Mouse (Mus musculus): ENCODE results near the gene Slc25a28. TPM values are rescaled to one million over a fixed set of nuclear protein-coding genes. Genes with fewer than 3 reads are reported as not detected.

The Slc25a28 gene
- total RNA-seq, 1 experiment, result 54.8 TPM

- Histone ChIP-seq H3K4me3 (ENCODE audit: insufficient read depth in 1 of 2, low read depth in 1 of 2, low read length in 2 of 2, poor library complexity in 1 of 2, severe bottlenecking in 1 of 2) (peak overlapping the region; percentile 23 to 41; a peak in 3 of 4 replicates), H3K9me3 (ENCODE audit: control insufficient read depth, insufficient read depth, low read depth, low read length) (no peaks in the 10 kb centered on the region), H3K4me1 (ENCODE audit: control insufficient read depth in 2 of 2, insufficient read depth in 2 of 2, low read length in 2 of 2, poor library complexity in 1 of 2) (peaks cover 0 to 8% of the 10 kb centered on the region in 2 experiments; a peak in 1 of 4 replicates), H3K9ac (ENCODE audit: insufficient read depth, low read depth, low read length, poor library complexity, severe bottlenecking) (no peak overlapping the region), H3K27ac (ENCODE audit: insufficient read depth, low read depth, low read length, poor library complexity, severe bottlenecking) (no peak overlapping the region), H3K36me3 (ENCODE audit: control insufficient read depth, insufficient read depth, low read length, poor library complexity, severe bottlenecking) (no peaks in the 10 kb centered on the region)
- in situ Hi-C loops (cut with MboI; ENCODE audit: low sequenced_read_pairs in 2 of 2, unreplicated experiment in 2 of 2), result loop anchor here in 1 of 2 experiments (25.0 kb wide), 2 partner anchors 1546 to 1621 kb away; partner anchors contain the start of genes Lbx1 and Tlx1
- TF ChIP-seq ZNF384 (IDR thresholded peaks at IDR 0.05; ENCODE audit: low read depth, low read length), result no peak
- TF ChIP-seq CHD2 (IDR thresholded peaks at IDR 0.05; ENCODE audit: low read depth, low read length), result no peak
- no peak for TF ChIP-seq ZC3H11A (IDR thresholded peaks at IDR 0.05; ENCODE audit: borderline replicate concordance, low read depth, low read length)
- no peak for TF ChIP-seq MAFK (IDR thresholded peaks at IDR 0.05; ENCODE audit: insufficient read depth, low read depth, low read length)
- TF ChIP-seq HCFC1 (IDR thresholded peaks at IDR 0.05; ENCODE audit: borderline replicate concordance, insufficient read depth, low read length), result 0 out of 2 replicates have a peak, but pooled peaks have one; percentile 24
- no peak for DNase-seq (ENCODE audit: low read depth, low spot score)
Measured at GRCm38 (mm10) chr19:43616415-43616861, 58.2 kb downstream of the Slc25a28 start.

GRCm38 (mm10) chr19:43615571-43616414, 58.9 kb downstream of the Slc25a28 start:
- Histone ChIP-seq H3K9ac (ENCODE audit: insufficient read depth, low read depth, low read length, poor library complexity, severe bottlenecking) (no peak overlapping the region), H3K9me3 (ENCODE audit: control insufficient read depth, insufficient read depth, low read depth, low read length) (no peaks in the 10 kb centered on the region), H3K4me3 (ENCODE audit: insufficient read depth in 1 of 2, low read depth in 1 of 2, low read length in 2 of 2, poor library complexity in 1 of 2, severe bottlenecking in 1 of 2) (peak overlapping the region; percentile 23 to 41; a peak in 3 of 4 replicates), H3K4me1 (ENCODE audit: control insufficient read depth in 2 of 2, insufficient read depth in 2 of 2, low read length in 2 of 2, poor library complexity in 1 of 2) (peaks cover 0 to 8% of the 10 kb centered on the region in 2 experiments; a peak in 1 of 4 replicates), H3K27ac (ENCODE audit: insufficient read depth, low read depth, low read length, poor library complexity, severe bottlenecking) (no peak overlapping the region), H3K36me3 (ENCODE audit: control insufficient read depth, insufficient read depth, low read length, poor library complexity, severe bottlenecking) (no peaks in the 10 kb centered on the region)
- TF ChIP-seq ZC3H11A (IDR thresholded peaks at IDR 0.05; ENCODE audit: borderline replicate concordance, low read depth, low read length) (no peak), ZNF384 (IDR thresholded peaks at IDR 0.05; ENCODE audit: low read depth, low read length) (no peak), MAFK (IDR thresholded peaks at IDR 0.05; ENCODE audit: insufficient read depth, low read depth, low read length) (no peak), CHD2 (IDR thresholded peaks at IDR 0.05; ENCODE audit: low read depth, low read length) (no peak), HCFC1 (IDR thresholded peaks at IDR 0.05; ENCODE audit: borderline replicate concordance, insufficient read depth, low read length) (no peak)
- DNase-seq (ENCODE audit: low read depth, low spot score), result no peak
- in situ Hi-C loops (cut with MboI; ENCODE audit: low sequenced_read_pairs in 2 of 2, unreplicated experiment in 2 of 2), result loop anchor here in 1 of 2 experiments (25.0 kb wide), 2 partner anchors 1547 to 1622 kb away; partner anchors contain the start of genes Lbx1 and Tlx1

GRCm38 (mm10) chr19:43615074-43615445, 59.6 kb downstream of the Slc25a28 start:
- Histone ChIP-seq H3K9me3 (ENCODE audit: control insufficient read depth, insufficient read depth, low read depth, low read length) (no peaks in the 10 kb centered on the region), H3K4me3 (ENCODE audit: insufficient read depth in 1 of 2, low read depth in 1 of 2, low read length in 2 of 2, poor library complexity in 1 of 2, severe bottlenecking in 1 of 2) (peak overlapping the region; percentile 45 to 59; a peak in 3 of 4 replicates), H3K4me1 (ENCODE audit: control insufficient read depth in 2 of 2, insufficient read depth in 2 of 2, low read length in 2 of 2, poor library complexity in 1 of 2) (peaks cover 0 to 7% of the 10 kb centered on the region in 2 experiments; a peak in 1 of 4 replicates), H3K27ac (ENCODE audit: insufficient read depth, low read depth, low read length, poor library complexity, severe bottlenecking) (no peak overlapping the region), H3K36me3 (ENCODE audit: control insufficient read depth, insufficient read depth, low read length, poor library complexity, severe bottlenecking) (no peaks in the 10 kb centered on the region), H3K9ac (ENCODE audit: insufficient read depth, low read depth, low read length, poor library complexity, severe bottlenecking) (no peak overlapping the region)
- in situ Hi-C loops (cut with MboI; ENCODE audit: low sequenced_read_pairs in 2 of 2, unreplicated experiment in 2 of 2), result loop anchor here in 1 of 2 experiments (25.0 kb wide), 2 partner anchors 1547 to 1622 kb away; partner anchors contain the start of genes Lbx1 and Tlx1
- TF ChIP-seq CHD2 (IDR thresholded peaks at IDR 0.05; ENCODE audit: low read depth, low read length) (no peak), HCFC1 (IDR thresholded peaks at IDR 0.05; ENCODE audit: borderline replicate concordance, insufficient read depth, low read length) (no peak), ZNF384 (IDR thresholded peaks at IDR 0.05; ENCODE audit: low read depth, low read length) (no peak), MAFK (IDR thresholded peaks at IDR 0.05; ENCODE audit: insufficient read depth, low read depth, low read length) (no peak), ZC3H11A (IDR thresholded peaks at IDR 0.05; ENCODE audit: borderline replicate concordance, low read depth, low read length) (no peak)
- no peak for DNase-seq (ENCODE audit: low read depth, low spot score)

GRCm38 (mm10) chr19:43614341-43615073, 60.2 kb downstream of the Slc25a28 start:
- in situ Hi-C loops (cut with MboI; ENCODE audit: low sequenced_read_pairs in 2 of 2, unreplicated experiment in 2 of 2), result loop anchor here in 1 of 2 experiments (25.0 kb wide), 2 partner anchors 1548 to 1623 kb away; partner anchors contain the start of genes Lbx1 and Tlx1
- H3K36me3 ChIP-seq (ENCODE audit: control insufficient read depth, insufficient read depth, low read length, poor library complexity, severe bottlenecking), result no peaks in the 10 kb centered on the region
- TF ChIP-seq ZC3H11A (IDR thresholded peaks at IDR 0.05; ENCODE audit: borderline replicate concordance, low read depth, low read length), result no peak
- TF ChIP-seq HCFC1 (IDR thresholded peaks at IDR 0.05; ENCODE audit: borderline replicate concordance, insufficient read depth, low read length), result no peak
- no peak for TF ChIP-seq CHD2 (IDR thresholded peaks at IDR 0.05; ENCODE audit: low read depth, low read length)
- no peak for TF ChIP-seq MAFK (IDR thresholded peaks at IDR 0.05; ENCODE audit: insufficient read depth, low read depth, low read length)
- no peak for TF ChIP-seq ZNF384 (IDR thresholded peaks at IDR 0.05; ENCODE audit: low read depth, low read length)
- no peak overlapping the region for H3K27ac ChIP-seq (ENCODE audit: insufficient read depth, low read depth, low read length, poor library complexity, severe bottlenecking)
- H3K4me1 ChIP-seq (ENCODE audit: control insufficient read depth in 2 of 2, insufficient read depth in 2 of 2, low read length in 2 of 2, poor library complexity in 1 of 2), result peaks cover 0 to 5% of the 10 kb centered on the region in 2 experiments; a peak in 1 of 4 replicates
- peak overlapping the region; percentile 45 to 59 for H3K4me3 ChIP-seq (ENCODE audit: insufficient read depth in 1 of 2, low read depth in 1 of 2, low read length in 2 of 2, poor library complexity in 1 of 2, severe bottlenecking in 1 of 2)
- no peak for DNase-seq (ENCODE audit: low read depth, low spot score)
- no peaks in the 10 kb centered on the region for H3K9me3 ChIP-seq (ENCODE audit: control insufficient read depth, insufficient read depth, low read depth, low read length)
- no peak overlapping the region for H3K9ac ChIP-seq (ENCODE audit: insufficient read depth, low read depth, low read length, poor library complexity, severe bottlenecking)

Other genes with a start within 250 kb of the Slc25a28 start
- 2.6 TPM in 2 replicates for gene Cnnm1, start 234.4 kb downstream of the Slc25a28 start, total RNA-seq (2012; rRNA removed)
- gene Got1, start 150.3 kb downstream of the Slc25a28 start, total RNA-seq (2012; rRNA removed), result 77.3 and 81.8 TPM in 2 replicates
- 0.27 TPM in 1 of 2 replicates, not detected in the other for gene Nkx2-3, start 62.6 kb downstream of the Slc25a28 start, total RNA-seq (2012; rRNA removed)
- 10.3 and 11.4 TPM in 2 replicates for gene Entpd7, start 14.8 kb upstream of the Slc25a28 start, total RNA-seq (2012; rRNA removed)
- gene Cutc, start 78.1 kb upstream of the Slc25a28 start, total RNA-seq (2012; rRNA removed), result 2.9 and 3.8 TPM in 2 replicates
- gene Cox15, start 78.1 kb upstream of the Slc25a28 start, total RNA-seq (2012; rRNA removed), result 16.9 and 19.8 TPM in 2 replicates
- gene Abcc2, start 107.3 kb upstream of the Slc25a28 start, total RNA-seq (2012; rRNA removed), result 1.6 and 3.8 TPM in 2 replicates